ENCODE assay signal across 19 mouse cellular contexts in the genomic region with DNA sequence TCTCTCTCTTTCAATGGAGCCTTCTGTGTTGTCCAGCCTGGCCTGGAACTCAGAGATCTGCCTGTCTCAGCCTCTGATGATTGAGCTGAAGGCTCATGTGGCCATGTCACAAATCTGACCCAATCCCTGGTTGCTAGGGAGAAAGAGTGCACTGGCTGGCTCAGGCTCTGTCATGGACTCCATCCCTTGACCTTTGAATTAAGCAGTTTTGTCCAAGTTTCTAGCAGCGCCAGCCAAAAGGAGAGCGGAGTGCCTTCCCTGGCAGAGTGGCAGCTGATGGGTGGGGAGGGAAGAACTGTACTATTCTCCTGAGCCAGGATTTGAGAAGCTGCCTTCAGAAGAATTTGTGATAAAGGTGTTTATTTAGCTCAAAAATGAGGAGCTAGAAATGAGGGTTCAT. TPM values are rescaled to one million over a fixed set of nuclear protein-coding genes. Genes with fewer than 3 reads are reported as not detected.
DNase-seq lines count a peak whose midpoint lies in the region; ATAC-seq and TF ChIP-seq lines count a peak whose summit lies in the region.
"Had no signal": no experiment of that assay in that cellular context is flagged by ENCODE, and none has a peak within 500 bp of the region (broad histone marks: within the 10 kb centered on the region; RNA-seq: fewer than 3 reads in every experiment).

No protein-coding gene starts in this region.

- peak; percentile 85 for DNase-seq in heart, adult 11 months
- no peak for DNase-seq in heart, adult 8-10 months (ENCODE audit: low spot score)
- DNase-seq in liver, adult 2 months (ENCODE audit: extremely low read depth, low read depth, low spot score): peak; percentile 47
- DNase-seq in liver, embryonic 11.5 days (ENCODE audit: low spot score): no peak
- DNase-seq in adipocyte (ENCODE audit: low spot score): peak; percentile 68
- no peak for DNase-seq in limb, embryonic 10.5 days (ENCODE audit: low spot score)
- DNase-seq in layer of hippocampus, postnatal 36 days: no peak
- DNase-seq: adrenal gland, adult 8-10 months; adrenal gland, postnatal 14 days; cerebellum, adult 11-12 months; cerebellum, adult 2 months; cerebellum, adult 9-10 months; cerebellum, postnatal 10 days; cerebellum, postnatal 25 days; forebrain, postnatal 0 days had no signal

- H3K79me2 ChIP-seq in liver, adult 2 months (ENCODE audit: control insufficient read depth, insufficient read depth, low read length): no peaks in the 10 kb centered on the region

- H3K36me3 ChIP-seq in liver, adult 2 months (ENCODE audit: control insufficient read depth, insufficient read depth, low read length): no peaks in the 10 kb centered on the region
- H3K36me3 ChIP-seq in liver, embryonic 11.5 days (ENCODE audit: control insufficient read depth, insufficient read depth, low read length): no peaks in the 10 kb centered on the region
- H3K36me3 ChIP-seq in limb, embryonic 10.5 days: no peaks in the 10 kb centered on the region
- H3K36me3 ChIP-seq: embryonic facial prominence, embryonic 10.5 days; embryonic facial prominence, embryonic 12.5 days; forebrain, embryonic 15.5 days had no signal

- WGBS in liver, adult 2 months: 31% methylated on average over 2 of the region's 2 CpGs
- 93% methylated on average over 2 of the region's 2 CpGs for WGBS in liver, embryonic 11.5 days
- WGBS in limb, embryonic 10.5 days: 100% methylated on average over 2 of the region's 2 CpGs

- no peak for ATAC-seq in liver, embryonic 11.5 days (replicated peaks; ENCODE audit: low FRiP score)
- ATAC-seq: forebrain, embryonic 13.5 days; forebrain, embryonic 15.5 days; forebrain, postnatal 0 days had no signal

- TF ChIP-seq POLR2A in liver, adult 2 months (IDR thresholded peaks at IDR 0.05; ENCODE audit: extremely low read depth, insufficient read depth, low read length): no peak

- H3K4me2 ChIP-seq in liver, embryonic 11.5 days: no peak overlapping the region
- H3K4me2 ChIP-seq: embryonic facial prominence, embryonic 12.5 days; forebrain, embryonic 13.5 days; forebrain, embryonic 15.5 days had no signal

- no peak overlapping the region for H3K9ac ChIP-seq in liver, adult 2 months (ENCODE audit: low read depth, low read length)
- H3K9ac ChIP-seq in liver, embryonic 11.5 days (ENCODE audit: low read depth, low read length): no peak overlapping the region
- H3K9ac ChIP-seq: embryonic facial prominence, embryonic 12.5 days; forebrain, embryonic 13.5 days; forebrain, embryonic 15.5 days; forebrain, postnatal 0 days had no signal

- H3K4me3 ChIP-seq in liver, adult 2 months (ENCODE audit: insufficient read depth, low read depth, low read length): no peak overlapping the region
- H3K4me3 ChIP-seq in liver, embryonic 11.5 days (ENCODE audit: low read depth, low read length): no peak overlapping the region
- no peak overlapping the region for H3K4me3 ChIP-seq in limb, embryonic 10.5 days
- H3K4me3 ChIP-seq: embryonic facial prominence, embryonic 10.5 days; embryonic facial prominence, embryonic 12.5 days; forebrain, embryonic 13.5 days; forebrain, embryonic 15.5 days had no signal

- H3K9me3 ChIP-seq in liver, embryonic 11.5 days (ENCODE audit: control insufficient read depth, low read length): no peaks in the 10 kb centered on the region
- no peaks in the 10 kb centered on the region for H3K9me3 ChIP-seq in limb, embryonic 10.5 days (replicated peaks)
- H3K9me3 ChIP-seq: embryonic facial prominence, embryonic 10.5 days; embryonic facial prominence, embryonic 12.5 days; forebrain, embryonic 13.5 days; forebrain, embryonic 15.5 days had no signal

- H3K27ac ChIP-seq in liver, adult 2 months (replicated peaks; ENCODE audit: insufficient read depth, low read depth, low read length): no peak overlapping the region
- H3K27ac ChIP-seq in liver, embryonic 11.5 days (ENCODE audit: low read depth, low read length): no peak overlapping the region
- 0 out of 2 replicates have a peak overlapping the region, but pooled peaks have one; percentile 31 for H3K27ac ChIP-seq in limb, embryonic 10.5 days
- H3K27ac ChIP-seq: embryonic facial prominence, embryonic 10.5 days; embryonic facial prominence, embryonic 12.5 days; forebrain, embryonic 13.5 days; forebrain, embryonic 15.5 days had no signal

- H3K4me1 ChIP-seq in liver, adult 2 months (ENCODE audit: control insufficient read depth, insufficient read depth, low read length): no peaks in the 10 kb centered on the region
- peaks cover 7% of the 10 kb centered on the region for H3K4me1 ChIP-seq in liver, embryonic 11.5 days (replicated peaks; ENCODE audit: control insufficient read depth, insufficient read depth, low read length)
- H3K4me1 ChIP-seq in limb, embryonic 10.5 days: peaks cover 20% of the 10 kb centered on the region; the same call in 1 of the 2 replicates
- H3K4me1 ChIP-seq: embryonic facial prominence, embryonic 12.5 days had no signal

- no peaks in the 10 kb centered on the region for H3K27me3 ChIP-seq in liver, adult 2 months (ENCODE audit: control insufficient read depth, insufficient read depth, low read length)
- H3K27me3 ChIP-seq in liver, embryonic 11.5 days (replicated peaks; ENCODE audit: control insufficient read depth, insufficient read depth, low read length): no peaks in the 10 kb centered on the region
- no peaks in the 10 kb centered on the region for H3K27me3 ChIP-seq in limb, embryonic 10.5 days (ENCODE audit: low read depth, poor library complexity, severe bottlenecking)
- H3K27me3 ChIP-seq: embryonic facial prominence, embryonic 12.5 days; forebrain, embryonic 13.5 days; forebrain, embryonic 15.5 days had no signal

- TF ChIP-seq CTCF in liver, adult 2 months (IDR thresholded peaks at IDR 0.05; ENCODE audit: low read depth, low read length): no peak

RNA-seq across cellular contexts. Expression of a gene that starts 17.4 kb away (rescaled TPM):
- total RNA-seq in heart, adult 8-10 months (2022): 10 to 100 TPM; 27.3 to 36.6 (median 30.5) TPM
- 29.7 and 32.4 TPM in 2 replicates for total RNA-seq in liver, adult 2 months (2014; rRNA removed)
- 13.4 and 22.1 TPM in 2 replicates for polyA plus RNA-seq in liver, adult 2 months (2012; rRNA removed)
- 36.4 and 41.1 TPM in 2 replicates for polyA plus RNA-seq in liver, embryonic 11.5 days (2014; fragmentation: Nextera tagmentation; extraction: Ambion mirVana)
- 59.1 and 75.9 TPM in 2 replicates for polyA plus RNA-seq in limb, embryonic 10.5 days (2016; fragmentation: Nextera tagmentation; extraction: Ambion mirVana)
- total RNA-seq in layer of hippocampus, postnatal 36 days (2021): 10 to 100 TPM; 44.6 to 49.9 TPM

Comparison
In these comparisons a context has a peak if more than half of its experiments do, and no peak if none do; other contexts are left out.
1. DNase-seq: peak in heart, adult 11 months (single experiment), liver, adult 2 months (single experiment) and adipocyte (single experiment); none in heart, adult 8-10 months (single experiment), liver, embryonic 11.5 days (single experiment), limb, embryonic 10.5 days (single experiment) and layer of hippocampus, postnatal 36 days (0 of 2).